Mouse (Mus musculus): ENCODE results near the gene Ngrn.

GRCm38 (mm10) chr7:80218666-80219065 is 42.3 kb upstream of the Ngrn start:
- TF ChIP-seq ELF1 (IDR thresholded peaks at IDR 0.05; ENCODE audit: low read depth, low read length) = no peak
- no peak for TF ChIP-seq USF1 (IDR thresholded peaks at IDR 0.05; ENCODE audit: low read depth, low read length)
- no peak for TF ChIP-seq CTCF (conservative IDR thresholded peaks at IDR 0.05 in 1 of 2, IDR thresholded peaks at IDR 0.05 in 1 of 2; ENCODE audit: low read depth in 2 of 2, low read length in 2 of 2)
- TF ChIP-seq ZNF384 (IDR thresholded peaks at IDR 0.05; ENCODE audit: low read depth, low read length) = no peak
- no peak for TF ChIP-seq POLR2A (IDR thresholded peaks at IDR 0.05; ENCODE audit: low read depth, low read length)
- no peak for TF ChIP-seq ZMIZ1 (IDR thresholded peaks at IDR 0.05; ENCODE audit: low read depth, low read length)
- no peak for TF ChIP-seq EP300 (IDR thresholded peaks at IDR 0.05; ENCODE audit: low read length)
- no peak for TF ChIP-seq NELFE (IDR thresholded peaks at IDR 0.05; ENCODE audit: low read depth, low read length)
- TF ChIP-seq TBP (conservative IDR thresholded peaks at IDR 0.05; ENCODE audit: low read depth, low read length) = no peak
- TF ChIP-seq MAX (IDR thresholded peaks at IDR 0.05; ENCODE audit: low read length) = no peak
- no peak for TF ChIP-seq ZC3H11A (IDR thresholded peaks at IDR 0.05; ENCODE audit: low read depth, low read length)
- TF ChIP-seq SMC3 (IDR thresholded peaks at IDR 0.05; ENCODE audit: low read depth, low read length) = no peak
